Mouse (Mus musculus) brain, adult 2 months (tissue): Measurements from ENCODE around the gene Anxa10.

ENCODE experiments used
- DNase-seq: peaks from one replicate; pipeline ENCODE4 v3.0.0; 2011; ENCODE audit warnings: low read depth, low spot score

Anxa10 gene

DNA sequence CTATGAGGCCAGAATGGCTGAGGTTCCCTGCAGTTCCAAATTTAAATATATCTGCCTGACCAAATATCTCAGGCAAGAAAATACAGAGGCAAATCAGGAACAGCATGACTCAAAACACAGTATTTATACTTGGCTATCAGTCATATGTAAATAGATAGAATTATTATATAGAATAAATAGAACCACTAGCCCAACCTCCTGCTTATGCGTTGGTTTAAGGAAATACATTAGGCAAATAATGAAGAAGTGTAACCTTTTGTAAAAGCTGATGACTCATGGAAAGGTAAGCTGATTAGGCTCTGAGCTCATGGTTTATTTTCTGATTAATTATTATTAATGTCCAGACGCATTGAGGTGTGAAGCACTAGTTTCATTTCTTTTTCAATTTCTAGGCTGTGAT, at the start of gene Anxa10:
TSS of gene Anxa10 (minus strand) at position 53 of the 400 bp plus-strand sequence.
- no peak for DNase-seq

DNA sequence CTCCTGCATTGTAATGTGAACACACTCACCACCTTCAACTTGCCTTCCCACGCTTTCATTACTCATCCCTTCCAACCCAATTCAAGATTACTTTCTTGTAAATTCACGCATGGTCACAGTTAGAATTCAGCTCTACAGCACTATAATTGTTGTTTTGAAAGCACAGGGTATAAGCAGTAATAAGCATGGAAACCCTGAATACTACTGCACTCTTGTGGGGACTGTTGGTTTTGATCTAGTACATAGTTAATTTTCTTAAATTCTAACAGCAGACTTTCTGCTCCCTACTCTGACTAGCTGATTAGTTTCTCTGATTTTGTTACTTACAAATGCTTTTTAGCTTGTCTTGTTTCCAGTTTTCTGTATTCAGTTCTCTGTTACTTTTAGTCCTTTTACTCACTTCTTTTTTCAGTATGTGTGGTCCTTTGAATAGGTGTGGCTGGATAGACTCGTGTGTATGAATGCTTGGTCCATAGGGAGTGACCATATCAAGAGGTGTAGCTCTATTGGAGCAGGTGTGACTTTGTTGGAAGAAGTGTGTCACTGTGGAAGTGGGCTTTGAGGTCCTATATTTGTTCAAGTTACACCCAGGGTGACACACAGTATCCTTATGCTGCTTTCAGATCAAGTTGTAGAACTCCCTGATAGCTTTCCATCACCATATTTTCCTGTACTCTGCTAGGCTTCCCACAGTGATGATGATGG, 9.9 kb upstream of the Anxa10 start:
- DNase-seq: peak; percentile 12

DNA sequence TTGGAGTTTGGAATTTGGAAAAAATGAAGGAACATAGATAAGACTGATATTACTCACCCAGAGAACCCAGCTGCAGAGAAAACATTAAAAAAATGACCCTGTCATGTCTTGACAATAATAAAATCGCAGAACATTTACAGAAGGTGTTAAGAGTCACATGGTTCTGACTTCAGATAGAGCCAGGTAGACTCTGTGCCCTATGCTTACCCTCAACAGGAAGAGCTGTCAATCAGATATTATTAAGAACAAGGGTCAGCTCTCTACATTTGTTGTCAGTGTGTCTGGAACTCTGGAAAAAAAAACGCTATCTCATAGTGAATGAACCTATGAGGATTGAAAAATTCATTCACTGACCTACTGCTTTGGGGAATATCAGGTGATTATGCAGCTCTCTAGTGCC, 25.7 kb downstream of the Anxa10 start:
- DNase-seq: no peak

DNA sequence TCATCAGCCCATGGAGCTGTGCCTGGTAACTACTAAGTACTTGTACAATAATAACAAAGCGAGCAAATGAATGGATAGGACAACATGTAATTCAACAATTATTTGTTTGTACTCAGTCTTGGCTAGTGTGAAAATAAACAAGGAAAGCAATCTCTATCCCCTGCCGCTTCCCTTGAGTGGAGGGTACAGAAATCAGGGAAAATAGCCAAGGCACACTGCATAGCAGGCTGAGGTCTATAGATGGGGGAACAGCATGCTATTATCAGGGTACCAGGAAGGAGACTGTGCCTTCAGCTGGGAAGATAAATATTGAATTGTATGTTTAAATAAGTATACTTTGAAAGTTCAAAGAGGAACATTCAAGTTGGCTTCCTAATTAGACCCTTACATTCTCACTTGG, 41.1 kb downstream of the Anxa10 start:
- DNase-seq: peak; percentile 13

DNA sequence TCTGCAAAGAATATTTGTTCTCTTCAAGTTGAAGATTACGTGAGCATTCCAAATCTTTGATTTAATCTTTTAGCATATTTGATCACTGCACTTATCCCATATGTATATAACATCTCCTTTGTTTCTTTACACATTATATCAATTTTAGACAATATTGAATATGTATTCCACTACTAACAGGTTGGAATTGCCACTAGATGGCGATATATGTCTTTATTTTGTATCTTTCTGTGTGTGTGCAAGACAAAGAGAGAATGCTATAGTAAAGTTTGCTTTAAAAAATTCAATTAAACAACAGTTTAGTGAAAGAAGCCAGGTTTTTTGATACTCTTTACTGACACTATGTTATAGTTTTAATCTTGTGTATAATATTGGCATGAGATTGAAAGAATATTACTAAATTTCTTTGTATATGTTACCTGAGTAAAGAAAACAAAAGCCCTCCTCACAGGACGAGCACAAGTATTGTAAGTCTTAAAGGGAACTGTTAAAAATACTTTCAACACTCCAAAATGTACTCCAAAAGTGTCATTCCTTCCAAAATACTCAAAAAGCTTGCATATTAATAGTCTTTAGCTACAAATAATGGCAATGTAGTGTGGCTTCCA, 42.7 kb downstream of the Anxa10 start:
- DNase-seq: peak; percentile 74

DNA sequence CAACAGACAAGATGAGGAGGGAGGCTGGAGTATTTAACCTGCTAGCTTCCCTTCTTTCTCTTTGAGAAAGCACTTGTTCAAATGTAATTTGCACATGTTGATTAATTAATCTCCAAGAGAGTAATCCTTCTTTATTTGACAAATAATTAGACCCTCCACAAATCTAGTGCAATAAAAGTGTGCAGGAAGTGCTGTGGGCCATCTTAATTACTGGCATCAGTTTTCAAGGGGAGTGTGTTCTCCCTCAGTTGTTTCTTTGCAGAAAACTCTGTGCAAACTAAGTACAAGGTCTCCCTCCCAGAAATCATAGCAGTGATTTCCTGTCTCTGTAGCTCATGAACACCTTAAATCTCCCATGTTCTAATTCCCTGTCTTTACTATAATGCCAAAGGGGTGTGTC, 54.6 kb downstream of the Anxa10 start:
- no peak for DNase-seq

DNA sequence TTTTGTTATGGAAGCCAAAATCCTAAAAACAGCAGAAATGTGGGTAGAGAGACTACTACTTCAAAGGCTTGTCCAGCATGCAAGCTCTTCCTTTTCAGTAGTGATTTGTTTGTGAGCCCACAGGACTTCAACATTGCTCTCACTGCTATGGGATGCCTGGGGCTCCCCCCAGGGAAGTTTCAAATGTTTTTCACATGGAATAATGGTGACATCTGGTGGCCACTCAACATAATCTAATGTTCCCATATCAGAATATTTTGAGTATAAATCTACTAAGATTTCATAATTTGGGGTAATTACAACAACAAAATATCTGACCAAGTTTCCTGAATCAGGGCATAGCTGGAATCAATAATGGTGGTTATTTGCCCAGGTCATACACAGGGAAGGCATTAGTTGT, 62.6 kb downstream of the Anxa10 start:
- DNase-seq: peak; percentile 22

DNA sequence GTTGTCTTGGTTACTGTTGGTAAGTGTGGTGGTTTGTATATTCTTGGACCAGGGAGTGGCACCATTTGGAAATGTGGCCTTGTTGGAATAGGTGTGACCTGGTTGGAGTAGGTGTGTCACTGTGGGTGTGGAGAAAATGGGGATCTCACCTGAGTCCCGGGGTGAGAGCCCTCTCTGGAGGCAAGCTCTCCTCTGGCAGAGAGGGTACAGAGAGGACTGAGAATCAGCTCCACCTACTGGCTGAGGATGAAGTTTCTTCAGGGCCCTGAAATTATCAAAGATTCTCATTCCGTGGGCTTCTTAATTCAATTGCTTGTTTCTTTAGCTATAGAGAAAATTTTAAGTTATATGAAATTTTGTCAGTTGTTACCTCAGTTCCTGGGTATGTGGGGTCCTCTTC, 76.1 kb downstream of the Anxa10 start:
- peak; percentile 2 for DNase-seq

DNA sequence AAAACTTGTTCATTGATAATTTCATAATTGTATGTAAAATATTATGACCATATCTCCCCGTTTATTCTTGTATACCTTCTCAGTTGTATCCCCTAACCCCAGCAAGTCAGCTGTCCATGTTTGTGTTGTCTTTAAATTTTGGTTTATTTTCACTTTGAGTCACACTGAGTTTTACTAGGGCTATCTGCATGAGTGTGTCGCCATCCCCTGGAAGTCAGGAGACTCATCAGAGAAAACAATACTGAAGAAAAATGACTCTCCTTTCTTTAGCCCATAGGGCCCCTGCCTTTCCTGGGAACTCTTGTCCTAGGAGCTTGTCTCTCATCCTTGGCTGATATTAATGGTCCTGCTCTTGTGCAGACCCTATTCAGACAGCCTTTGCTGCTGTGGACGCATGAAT, 88.6 kb downstream of the Anxa10 start:
- no peak for DNase-seq

DNA sequence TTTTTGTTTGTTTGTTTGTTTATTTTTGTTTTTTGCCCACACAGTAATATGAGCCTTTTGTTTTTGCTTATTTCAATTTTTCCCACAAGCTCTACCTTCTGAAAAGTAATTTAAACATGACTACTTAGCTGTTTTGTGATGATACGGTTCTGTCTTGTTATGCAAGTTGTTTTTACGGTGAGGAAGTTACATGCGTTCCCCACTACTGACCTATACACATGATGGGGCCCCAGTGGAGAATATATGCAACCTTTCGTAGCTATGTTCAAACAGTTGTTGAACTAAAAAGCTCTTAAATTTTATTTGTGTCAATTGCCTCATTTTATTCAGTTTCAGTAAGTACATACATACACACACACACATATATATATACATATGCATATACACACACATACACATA, 108.4 kb downstream of the Anxa10 start:
- DNase-seq: no peak

DNA sequence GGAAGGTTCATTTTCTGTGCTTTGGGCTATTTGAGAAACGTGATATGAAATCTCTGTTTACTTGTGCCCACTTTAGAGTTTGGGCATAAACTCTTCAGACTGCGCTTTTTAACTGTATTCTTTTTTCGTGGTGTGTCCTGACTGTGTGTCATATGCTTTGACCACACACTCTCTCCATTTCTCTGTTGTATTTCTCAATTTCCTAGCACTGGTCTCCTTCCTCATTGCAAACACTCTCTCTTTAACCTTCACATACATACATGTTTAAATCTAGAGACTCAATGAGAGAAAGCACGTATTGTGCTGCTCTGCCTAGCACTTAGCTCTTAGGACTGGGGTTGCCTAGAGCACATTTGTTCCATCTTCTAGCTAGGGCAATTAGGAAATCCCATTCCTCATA, 108.8 kb downstream of the Anxa10 start:
- no peak for DNase-seq
